Mouse (Mus musculus) heart, postnatal 0 days (tissue): ENCODE data around the gene Ppox.

Source experiments
- CTCF ChIP-seq: IDR thresholded peaks from 2 replicates; pipeline ENCODE4 v1.5.1; 2016; ENCODE audit warnings: antibody characterized with exemption, control low read depth, low read depth
- EP300 ChIP-seq: IDR thresholded peaks from 2 replicates; pipeline ENCODE4 v1.6.1; 2016; ENCODE audit warnings: antibody characterized with exemption, low read depth

DNA sequence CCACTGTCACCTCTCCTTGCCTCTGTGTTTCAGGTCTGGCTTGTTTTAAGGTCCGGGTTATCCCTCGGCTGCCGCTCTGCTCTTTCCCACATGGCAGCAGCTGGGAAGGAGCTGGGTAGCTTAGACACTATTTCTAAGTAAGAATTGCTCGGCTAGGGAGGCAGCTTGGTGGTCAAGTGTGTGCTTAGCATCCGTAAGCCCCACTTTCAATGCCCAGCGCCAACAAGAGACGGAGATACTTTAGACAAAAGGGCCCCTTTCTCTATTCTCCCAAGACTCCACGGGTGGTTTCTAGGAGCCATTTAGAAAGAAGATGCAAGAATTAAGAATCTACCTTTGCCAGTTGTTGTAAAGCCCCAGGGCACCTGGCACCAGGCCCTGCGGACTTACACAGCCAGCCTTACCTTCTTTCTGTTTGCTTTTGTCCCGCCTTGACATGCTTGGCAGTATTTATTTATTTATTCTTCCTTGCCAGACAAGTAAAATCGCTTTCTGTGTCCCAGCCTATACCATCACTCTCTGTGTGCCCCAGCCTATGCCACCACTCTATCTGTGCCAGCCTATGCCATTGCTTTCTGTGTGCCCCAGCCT lies 5.7 kb downstream of the Ppox start:
- no peak for TF ChIP-seq CTCF
- TF ChIP-seq EP300: no peak
